Mouse (Mus musculus) MN1 (cell line): Measurements from ENCODE around the gene Zswim4.
A peak's percentile ranks its signal among the peaks of the same experiment; 100 is the strongest.

ENCODE experiments used
- DNase-seq: peaks from one replicate; pipeline ENCODE4 v3.0.0-alpha.2; 2016; ENCODE audit warnings: low spot score

Gene Zswim4

GRCm38 (mm10) chr8:84200126-84200555 lies 36.7 kb downstream of the Zswim4 start:
- peak; percentile 59 for DNase-seq

GRCm38 (mm10) chr8:84199348-84200125 lies 37.3 kb downstream of the Zswim4 start:
- DNase-seq, result no peak

GRCm38 (mm10) chr8:84198871-84199270 lies 38.0 kb downstream of the Zswim4 start:
- no peak for DNase-seq

- peak; percentile 98 for DNase-seq
Observed at GRCm38 (mm10) chr8:84197922-84198774, 38.7 kb downstream of the Zswim4 start.

GRCm38 (mm10) chr8:84197141-84197921 lies 39.5 kb downstream of the Zswim4 start:
- peak; percentile 96 for DNase-seq

- no peak for DNase-seq
Observed at GRCm38 (mm10) chr8:84194224-84194743, 42.6 kb downstream of the Zswim4 start.

- no peak for DNase-seq
Observed at GRCm38 (mm10) chr8:84193566-84193965, 43.3 kb downstream of the Zswim4 start.

- DNase-seq, result no peak
Observed at GRCm38 (mm10) chr8:84193161-84193560, 43.7 kb downstream of the Zswim4 start.

GRCm38 (mm10) chr8:84192555-84192954 lies 44.3 kb downstream of the Zswim4 start:
- peak; percentile 89 for DNase-seq

GRCm38 (mm10) chr8:84192023-84192422 lies 44.8 kb downstream of the Zswim4 start:
- DNase-seq, result peak; percentile 92

GRCm38 (mm10) chr8:84190191-84190867 lies 46.5 kb downstream of the Zswim4 start:
- DNase-seq, result peak; percentile 71

GRCm38 (mm10) chr8:84189603-84190002 lies 47.3 kb downstream of the Zswim4 start:
- no peak for DNase-seq

GRCm38 (mm10) chr8:84188671-84189070 lies 48.2 kb downstream of the Zswim4 start:
- DNase-seq, result no peak

- peak; percentile 73 for DNase-seq
Observed at GRCm38 (mm10) chr8:84187065-84187755, 49.6 kb downstream of the Zswim4 start.

- peak; percentile 86 for DNase-seq
Observed at GRCm38 (mm10) chr8:84186547-84186946, 50.3 kb downstream of the Zswim4 start.

GRCm38 (mm10) chr8:84185117-84185516 lies 51.7 kb downstream of the Zswim4 start, which contains the start of gene Nanos3:
TSS of gene Nanos3 (minus strand) at chr8:84185217.
- DNase-seq, result no peak

GRCm38 (mm10) chr8:84184085-84185043 lies 52.5 kb downstream of the Zswim4 start:
- peak; percentile 44 for DNase-seq

- peak; percentile 48 for DNase-seq
Observed at GRCm38 (mm10) chr8:84183261-84184084, 53.4 kb downstream of the Zswim4 start.

GRCm38 (mm10) chr8:84182833-84183232 lies 54.0 kb downstream of the Zswim4 start:
- DNase-seq, result no peak
